Mouse (Mus musculus): ENCODE data around the gene 4931422A03Rik. TPM values are rescaled to one million over a fixed set of nuclear protein-coding genes. Genes with fewer than 3 reads are reported as not detected.

Gene 4931422A03Rik
- polyA plus RNA-seq, 1 experiment from 2014 or later = 3.3 TPM

GRCm38 (mm10) chr2:104058381-104058780 is 30.2 kb upstream of the 4931422A03Rik start:
- Histone ChIP-seq H3K9me3 (ENCODE audit: control insufficient read depth, low read length) (no peaks in the 10 kb centered on the region), H3K36me3 (ENCODE audit: control insufficient read depth, insufficient read depth, low read length) (peaks cover 29% of the 10 kb centered on the region; the same call in 1 of the 2 replicates), H3K4me3 (ENCODE audit: low read depth, low read length) (no peak overlapping the region), H3K27ac (ENCODE audit: low read depth, low read length) (no peak overlapping the region), H3K27me3 (ENCODE audit: control insufficient read depth, insufficient read depth, low read length) (no peaks in the 10 kb centered on the region), H3K9ac (replicated peaks; ENCODE audit: low read depth, low read length) (no peak overlapping the region), H3K4me1 (ENCODE audit: control insufficient read depth, insufficient read depth, low read length) (no peaks in the 10 kb centered on the region), H3K4me2 (ENCODE audit: low read depth, low read length) (no peak overlapping the region)
- ATAC-seq (ENCODE audit: low read depth) = no peak
- 90% methylated on average over 1 of the region's 1 CpGs for WGBS

- 82% methylated on average over 1 of the region's 1 CpGs for WGBS
- Histone ChIP-seq H3K4me1 (ENCODE audit: control insufficient read depth, insufficient read depth, low read length) (no peaks in the 10 kb centered on the region), H3K4me2 (ENCODE audit: low read depth, low read length) (no peak overlapping the region), H3K27me3 (ENCODE audit: control insufficient read depth, insufficient read depth, low read length) (no peaks in the 10 kb centered on the region), H3K9me3 (ENCODE audit: control insufficient read depth, low read length) (no peaks in the 10 kb centered on the region), H3K9ac (replicated peaks; ENCODE audit: low read depth, low read length) (no peak overlapping the region), H3K36me3 (ENCODE audit: control insufficient read depth, insufficient read depth, low read length) (peaks cover 13% of the 10 kb centered on the region; the same call in 1 of the 2 replicates), H3K4me3 (ENCODE audit: low read depth, low read length) (no peak overlapping the region), H3K27ac (ENCODE audit: low read depth, low read length) (no peak overlapping the region)
- no peak for ATAC-seq (ENCODE audit: low read depth)
Measured at GRCm38 (mm10) chr2:104044479-104045080, 16.4 kb upstream of the 4931422A03Rik start.

GRCm38 (mm10) chr2:104043624-104044478 is 15.7 kb upstream of the 4931422A03Rik start:
- ATAC-seq (ENCODE audit: low read depth) = no peak
- WGBS = 53% methylated on average over 5 of the region's 5 CpGs
- peaks cover 11% of the 10 kb centered on the region; the same call in 1 of the 2 replicates for H3K36me3 ChIP-seq (ENCODE audit: control insufficient read depth, insufficient read depth, low read length)

GRCm38 (mm10) chr2:104042766-104043165 is 14.6 kb upstream of the 4931422A03Rik start:
- Histone ChIP-seq H3K4me2 (ENCODE audit: low read depth, low read length) (no peak overlapping the region), H3K36me3 (ENCODE audit: control insufficient read depth, insufficient read depth, low read length) (peaks cover 15% of the 10 kb centered on the region; the same call in 1 of the 2 replicates), H3K27ac (ENCODE audit: low read depth, low read length) (no peak overlapping the region), H3K9ac (replicated peaks; ENCODE audit: low read depth, low read length) (no peak overlapping the region), H3K4me3 (ENCODE audit: low read depth, low read length) (no peak overlapping the region), H3K9me3 (ENCODE audit: control insufficient read depth, low read length) (no peaks in the 10 kb centered on the region), H3K4me1 (ENCODE audit: control insufficient read depth, insufficient read depth, low read length) (no peaks in the 10 kb centered on the region), H3K27me3 (ENCODE audit: control insufficient read depth, insufficient read depth, low read length) (no peaks in the 10 kb centered on the region)
- no peak for ATAC-seq (ENCODE audit: low read depth)
- WGBS = 96% methylated on average over 15 of the region's 15 CpGs

More at GRCm38 (mm10) chr2:104043624-104044478, 15.7 kb upstream of the 4931422A03Rik start:
- no peak overlapping the region for H3K4me3 ChIP-seq (ENCODE audit: low read depth, low read length)
- H3K4me1 ChIP-seq (ENCODE audit: control insufficient read depth, insufficient read depth, low read length) = no peaks in the 10 kb centered on the region
- H3K9ac ChIP-seq (replicated peaks; ENCODE audit: low read depth, low read length) = no peak overlapping the region
- no peak overlapping the region for H3K27ac ChIP-seq (ENCODE audit: low read depth, low read length)
- no peak overlapping the region for H3K4me2 ChIP-seq (ENCODE audit: low read depth, low read length)
- no peaks in the 10 kb centered on the region for H3K9me3 ChIP-seq (ENCODE audit: control insufficient read depth, low read length)
- no peaks in the 10 kb centered on the region for H3K27me3 ChIP-seq (ENCODE audit: control insufficient read depth, insufficient read depth, low read length)

- Histone ChIP-seq H3K4me1 (ENCODE audit: control insufficient read depth, insufficient read depth, low read length) (no peaks in the 10 kb centered on the region), H3K9me3 (ENCODE audit: control insufficient read depth, low read length) (no peaks in the 10 kb centered on the region), H3K27ac (ENCODE audit: low read depth, low read length) (no peak overlapping the region), H3K4me2 (ENCODE audit: low read depth, low read length) (no peak overlapping the region), H3K4me3 (ENCODE audit: low read depth, low read length) (no peak overlapping the region), H3K9ac (replicated peaks; ENCODE audit: low read depth, low read length) (no peak overlapping the region), H3K27me3 (ENCODE audit: control insufficient read depth, insufficient read depth, low read length) (no peaks in the 10 kb centered on the region), H3K36me3 (ENCODE audit: control insufficient read depth, insufficient read depth, low read length) (peaks cover 17% of the 10 kb centered on the region; the same call in 1 of the 2 replicates)
- no peak for ATAC-seq (ENCODE audit: low read depth)
- WGBS = 81% methylated on average over 5 of the region's 5 CpGs
Measured at GRCm38 (mm10) chr2:104041632-104042031, 13.5 kb upstream of the 4931422A03Rik start.

- H3K9ac ChIP-seq (replicated peaks; ENCODE audit: low read depth, low read length) = no peak overlapping the region
- no peaks in the 10 kb centered on the region for H3K27me3 ChIP-seq (ENCODE audit: control insufficient read depth, insufficient read depth, low read length)
- no peak overlapping the region for H3K27ac ChIP-seq (ENCODE audit: low read depth, low read length)
- ATAC-seq (ENCODE audit: low read depth) = no peak
- 41% methylated on average over 2 of the region's 2 CpGs for WGBS
- H3K4me3 ChIP-seq (ENCODE audit: low read depth, low read length) = no peak overlapping the region
- H3K36me3 ChIP-seq (ENCODE audit: control insufficient read depth, insufficient read depth, low read length) = peaks cover 17% of the 10 kb centered on the region
- no peaks in the 10 kb centered on the region for H3K9me3 ChIP-seq (ENCODE audit: control insufficient read depth, low read length)
- no peak overlapping the region for H3K4me2 ChIP-seq (ENCODE audit: low read depth, low read length)
- no peaks in the 10 kb centered on the region for H3K4me1 ChIP-seq (ENCODE audit: control insufficient read depth, insufficient read depth, low read length)
Measured at GRCm38 (mm10) chr2:104038236-104038635, 10.1 kb upstream of the 4931422A03Rik start.

- Histone ChIP-seq H3K4me1 (ENCODE audit: control insufficient read depth, insufficient read depth, low read length) (no peaks in the 10 kb centered on the region), H3K9ac (replicated peaks; ENCODE audit: low read depth, low read length) (no peak overlapping the region), H3K27ac (ENCODE audit: low read depth, low read length) (no peak overlapping the region), H3K27me3 (ENCODE audit: control insufficient read depth, insufficient read depth, low read length) (no peaks in the 10 kb centered on the region), H3K4me2 (ENCODE audit: low read depth, low read length) (no peak overlapping the region), H3K4me3 (ENCODE audit: low read depth, low read length) (no peak overlapping the region), H3K9me3 (ENCODE audit: control insufficient read depth, low read length) (no peaks in the 10 kb centered on the region), H3K36me3 (ENCODE audit: control insufficient read depth, insufficient read depth, low read length) (peaks cover 16% of the 10 kb centered on the region)
- no peak for ATAC-seq (ENCODE audit: low read depth)
- WGBS = 76% methylated on average over 3 of the region's 3 CpGs
Measured at GRCm38 (mm10) chr2:104036316-104036715, 8.2 kb upstream of the 4931422A03Rik start.

GRCm38 (mm10) chr2:104035595-104035994 is 7.4 kb upstream of the 4931422A03Rik start:
- Histone ChIP-seq H3K9me3 (ENCODE audit: control insufficient read depth, low read length) (no peaks in the 10 kb centered on the region), H3K4me1 (ENCODE audit: control insufficient read depth, insufficient read depth, low read length) (no peaks in the 10 kb centered on the region), H3K36me3 (ENCODE audit: control insufficient read depth, insufficient read depth, low read length) (peaks cover 15% of the 10 kb centered on the region), H3K4me3 (ENCODE audit: low read depth, low read length) (no peak overlapping the region), H3K27ac (ENCODE audit: low read depth, low read length) (no peak overlapping the region), H3K9ac (replicated peaks; ENCODE audit: low read depth, low read length) (no peak overlapping the region), H3K27me3 (ENCODE audit: control insufficient read depth, insufficient read depth, low read length) (no peaks in the 10 kb centered on the region), H3K4me2 (ENCODE audit: low read depth, low read length) (no peak overlapping the region)
- ATAC-seq (ENCODE audit: low read depth) = no peak
- WGBS = 85% methylated on average over 6 of the region's 6 CpGs

Measured in neural tube, embryonic 14.5 days (tissue).